Mouse (Mus musculus): ENCODE results near the gene BC052040. TPM values are rescaled to one million over a fixed set of nuclear protein-coding genes. Genes with fewer than 3 reads are reported as not detected.

Gene BC052040
- polyA plus RNA-seq, 3 experiments from 2014 or later: 8.8 to 20.2 (median 16.7) TPM

DNA sequence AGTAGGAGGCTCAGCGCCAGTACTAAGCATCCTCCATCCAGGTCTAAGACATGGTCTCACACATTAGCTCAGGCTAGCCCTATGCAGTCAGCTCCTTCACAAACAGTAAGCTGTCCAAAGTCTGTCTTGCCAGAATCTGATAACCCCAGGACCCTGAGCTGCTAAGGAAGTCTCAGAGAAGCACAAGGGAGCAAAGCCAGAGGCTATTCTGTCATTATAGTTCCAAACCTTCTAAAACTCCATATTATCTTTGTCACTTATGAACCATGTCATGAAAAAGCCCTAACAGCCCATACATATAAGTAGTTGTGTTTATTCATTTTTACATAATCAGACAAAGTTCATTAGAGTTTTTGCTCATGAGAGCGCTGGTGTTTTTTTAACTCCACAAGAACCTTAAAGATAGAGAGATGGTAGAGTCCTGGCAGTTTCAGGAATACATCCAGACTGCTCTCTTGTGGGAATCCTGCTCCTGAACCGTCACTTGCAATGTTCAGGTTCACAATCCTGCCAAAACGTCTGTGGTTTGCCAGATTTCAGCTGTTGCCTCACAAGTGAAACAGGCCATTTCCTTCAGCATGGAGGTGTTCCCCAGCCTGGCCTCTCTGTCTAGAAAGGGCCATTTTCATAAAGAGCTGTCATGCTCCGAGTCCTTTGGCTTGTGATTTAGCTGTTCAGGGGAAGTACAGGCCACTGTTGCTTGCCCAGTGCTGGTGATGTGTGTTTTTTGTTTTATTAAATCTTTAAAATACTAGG, 192.8 kb downstream of the BC052040 start:
- ATAC-seq: no peak

DNA sequence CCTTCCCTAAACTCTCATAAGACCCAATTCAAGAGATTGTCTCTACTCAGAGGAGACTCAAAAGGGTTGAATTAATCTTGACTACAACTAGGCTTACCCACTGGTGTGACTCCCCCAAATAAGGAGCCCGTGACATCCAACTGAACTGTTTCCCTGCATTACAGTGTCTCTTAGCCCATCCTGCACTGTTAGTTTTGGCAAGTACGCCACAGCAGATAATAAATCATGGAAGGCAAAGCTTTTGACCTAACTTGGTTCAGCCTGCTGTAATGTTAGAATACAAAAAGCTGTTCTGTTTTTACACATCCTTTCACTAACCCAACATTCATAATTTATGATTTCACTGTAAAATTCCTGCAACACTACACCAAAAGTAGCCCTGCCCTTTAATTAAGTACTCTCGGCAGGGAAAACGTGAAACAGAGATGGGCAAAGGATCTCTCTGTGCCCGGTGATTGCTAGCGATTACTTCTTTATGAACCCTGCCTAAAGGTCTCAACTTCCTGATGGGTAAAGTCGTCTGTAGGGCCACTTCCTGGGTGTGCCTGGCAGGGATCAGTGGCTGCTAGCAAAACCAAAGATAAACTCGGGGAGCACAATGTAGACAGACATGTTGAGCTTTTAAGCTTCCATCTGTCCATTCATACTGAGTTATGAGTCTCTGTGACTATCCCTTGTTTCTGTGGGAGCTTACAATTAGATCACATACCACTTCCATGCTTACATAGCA, 194.1 kb downstream of the BC052040 start:
- ATAC-seq: peak; percentile 38

DNA sequence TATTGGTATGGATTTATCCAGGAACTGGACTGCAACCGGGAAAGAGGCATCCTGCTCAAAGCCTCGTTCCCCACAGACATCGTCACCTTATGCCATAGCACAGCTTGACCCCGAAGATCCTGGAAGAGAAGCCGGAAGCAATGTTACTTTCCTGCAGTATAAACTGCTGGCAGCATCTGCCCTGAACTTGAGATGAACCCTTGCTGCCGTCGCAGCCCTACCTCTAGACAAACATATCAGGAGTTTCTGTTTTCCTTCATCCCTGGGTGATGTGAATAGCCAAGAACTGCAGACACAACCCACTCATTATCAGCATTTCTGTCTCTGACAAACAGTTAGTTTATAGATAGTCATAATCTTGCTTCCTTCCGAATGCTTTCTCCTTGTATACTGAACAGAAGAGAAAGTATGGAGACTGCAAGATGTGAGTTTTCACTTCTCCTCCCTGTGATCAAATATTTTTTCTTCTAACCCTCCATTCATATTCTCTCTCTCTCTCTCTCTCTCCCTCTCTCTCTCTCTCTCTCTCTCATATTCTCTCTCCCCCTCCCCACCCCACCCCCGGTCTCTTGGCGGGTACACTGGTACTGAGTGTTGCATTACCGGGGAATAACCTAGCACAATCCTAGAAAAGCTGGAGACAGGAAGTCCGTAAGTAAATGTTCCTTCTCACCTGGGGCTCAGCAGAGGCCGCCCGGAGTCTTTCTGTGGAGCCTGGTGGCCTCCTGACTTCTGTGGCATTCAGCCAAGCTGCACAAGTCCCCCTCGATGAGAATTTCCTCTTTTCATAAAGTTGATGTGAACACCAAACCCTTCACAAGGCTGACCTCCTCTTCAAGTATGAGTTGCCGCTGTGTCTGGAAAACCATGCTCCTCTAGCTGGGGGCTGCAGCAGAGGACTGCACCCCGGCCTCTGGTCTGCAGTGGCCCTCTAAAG, 195.7 kb downstream of the BC052040 start:
- no peak for ATAC-seq

DNA sequence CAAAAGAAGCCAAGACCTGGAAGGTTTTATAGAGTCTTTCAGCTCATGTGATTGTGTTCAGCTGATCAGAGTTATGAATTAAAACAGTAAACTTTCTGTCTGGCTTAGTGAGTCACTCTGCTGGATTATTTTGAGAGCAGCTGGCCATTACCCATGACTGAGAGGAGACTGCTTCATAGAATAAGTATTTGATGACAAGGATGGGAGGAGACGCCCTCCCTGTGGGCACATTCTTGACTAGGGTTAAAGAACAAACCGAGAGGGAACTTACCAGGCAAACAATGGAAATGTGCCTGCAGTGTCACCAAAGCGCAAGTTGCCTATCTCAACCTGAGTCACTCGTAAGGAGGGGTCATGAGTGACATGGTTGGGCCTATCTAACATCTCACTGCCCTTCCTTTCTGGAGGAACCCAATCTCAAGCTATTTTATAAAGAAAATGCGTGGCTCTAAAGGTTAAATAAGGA, 199.1 kb downstream of the BC052040 start:
- ATAC-seq: no peak

DNA sequence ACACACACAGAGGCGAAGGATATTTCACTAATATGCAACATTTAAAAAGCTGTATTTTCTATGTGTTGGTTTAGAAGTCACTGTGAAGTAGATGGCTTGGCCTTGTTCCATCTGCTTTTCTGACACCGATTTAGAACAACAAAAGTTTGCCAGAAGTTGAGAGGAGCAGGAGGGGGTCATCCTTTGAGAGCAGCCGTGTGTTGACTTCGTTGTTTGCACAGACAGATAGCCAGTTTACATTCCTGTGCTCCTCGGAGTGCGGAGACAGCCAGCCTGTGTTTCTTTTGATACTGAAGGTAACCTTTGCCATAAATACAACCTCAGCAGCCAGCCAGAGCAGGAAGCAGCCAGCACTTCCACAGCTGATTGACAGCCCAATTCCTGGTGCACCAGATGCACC, 204.2 kb downstream of the BC052040 start:
- ATAC-seq: no peak

DNA sequence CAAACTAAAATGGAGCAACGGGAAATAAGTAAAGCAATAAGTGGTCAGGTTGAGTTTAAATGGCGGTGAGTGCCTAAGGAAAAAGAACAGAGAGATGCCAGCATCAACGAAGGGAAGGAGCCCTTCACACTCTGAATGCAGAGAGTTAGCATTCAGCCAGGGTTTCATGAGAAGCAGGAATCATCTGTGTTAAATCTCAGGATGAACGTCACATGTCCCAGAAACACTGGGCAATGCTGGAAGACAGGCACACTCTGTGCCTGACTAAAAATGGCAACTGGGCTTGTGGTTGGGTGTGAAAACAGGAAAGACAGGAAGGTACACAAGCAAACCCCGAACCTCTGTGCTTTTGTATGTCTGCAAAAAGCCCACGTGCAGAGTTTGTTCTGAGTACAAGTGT, 217.3 kb downstream of the BC052040 start:
- ATAC-seq: no peak

DNA sequence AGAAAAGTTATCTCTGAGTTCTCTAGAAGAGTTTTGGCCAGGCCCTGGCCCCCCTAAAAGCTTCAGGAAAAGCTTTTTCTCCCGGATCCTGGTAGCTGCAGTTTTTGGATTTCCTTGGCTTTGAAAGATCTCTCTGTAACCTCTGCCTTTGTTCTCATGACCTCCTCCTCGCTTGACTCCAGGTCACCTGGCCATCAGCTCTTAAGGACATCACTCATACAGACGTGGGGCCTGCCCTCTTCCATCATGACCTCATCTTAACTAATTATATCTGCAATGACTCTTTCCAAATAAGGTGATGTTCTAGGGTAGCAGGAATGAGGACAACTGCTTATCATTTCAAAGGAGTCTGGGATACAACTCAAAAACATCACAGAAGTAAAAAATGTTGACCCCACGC, 226.9 kb downstream of the BC052040 start:
- ATAC-seq: no peak

DNA sequence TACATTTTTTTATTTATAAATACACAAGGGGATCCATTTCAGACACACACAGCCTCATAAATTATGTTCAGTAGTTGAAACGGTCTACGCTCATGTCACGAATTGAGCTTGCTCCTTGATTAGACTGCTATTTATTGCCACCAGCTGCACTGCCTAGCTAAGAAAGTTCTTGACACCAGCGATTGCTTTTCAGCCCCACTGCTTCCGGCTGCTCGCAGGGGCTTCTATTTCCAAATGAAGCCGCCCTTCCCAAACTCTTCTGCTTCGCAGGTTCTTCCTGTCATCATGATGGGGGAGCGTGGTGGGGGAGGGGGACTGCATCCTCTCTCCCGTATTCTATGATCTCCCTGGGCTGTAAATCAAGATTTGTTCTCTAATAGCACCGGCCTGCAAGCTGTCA, 231.8 kb downstream of the BC052040 start:
- no peak for ATAC-seq

DNA sequence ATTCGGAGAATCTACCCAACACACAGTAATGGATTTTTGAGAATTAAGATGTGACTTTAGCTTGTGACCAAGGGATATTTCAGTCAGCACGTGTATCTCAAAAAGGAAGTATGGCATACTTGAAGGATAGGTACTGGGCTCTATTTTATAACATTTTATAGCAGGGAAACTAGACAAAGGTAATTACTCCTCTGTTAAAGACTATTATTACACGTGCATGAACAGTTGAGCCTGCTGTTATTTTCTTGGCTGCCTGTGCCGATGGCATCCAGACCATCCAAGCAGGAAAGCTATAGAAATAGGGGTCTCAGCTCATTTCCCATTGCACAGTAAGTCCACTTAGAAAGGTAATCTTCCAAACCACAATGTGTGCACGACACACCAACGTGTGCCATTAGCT, 232.2 kb downstream of the BC052040 start:
- no peak for ATAC-seq

DNA sequence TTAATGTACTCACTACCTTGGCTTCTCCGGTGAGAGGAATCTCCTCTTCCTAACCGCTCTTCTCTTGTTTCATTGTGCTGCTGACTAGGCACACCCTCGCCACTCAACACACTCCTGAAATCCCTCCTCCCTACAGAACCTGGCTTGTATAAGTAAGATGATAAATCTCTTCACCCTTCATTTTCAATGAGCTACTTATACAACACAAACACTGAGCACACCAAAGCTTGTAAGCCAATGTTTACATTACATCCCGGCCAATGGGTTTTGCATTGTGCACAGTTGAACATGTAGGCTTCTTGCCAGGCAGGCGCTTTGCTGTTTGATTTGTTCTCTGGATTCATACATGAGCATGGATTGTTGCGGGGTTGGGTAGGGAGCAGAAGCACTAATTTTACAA, 236.4 kb downstream of the BC052040 start:
- no peak for ATAC-seq

DNA sequence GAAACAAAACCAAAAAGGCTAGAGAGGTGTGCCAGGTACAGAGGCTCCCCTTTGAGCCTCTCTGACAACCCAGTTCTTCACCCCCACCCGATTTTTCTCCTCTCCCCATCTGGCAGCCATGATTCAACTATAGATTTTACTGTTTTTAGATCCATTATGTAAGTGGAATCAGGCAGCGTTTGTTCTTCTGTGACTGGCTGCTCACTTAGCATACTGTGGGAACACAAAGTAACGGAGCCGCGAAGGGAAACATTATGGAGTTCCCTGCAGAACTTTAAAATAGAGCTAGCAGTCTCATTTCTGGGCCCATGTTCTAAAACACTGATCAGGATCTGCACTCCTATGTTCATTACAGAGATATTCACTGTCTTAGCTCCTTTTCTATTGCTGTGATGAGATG, 240.8 kb downstream of the BC052040 start:
- no peak for ATAC-seq
